Mouse (Mus musculus) adrenal gland, postnatal 25 days (tissue): ENCODE measurements around the gene Senp3. TPM values are rescaled to one million over a fixed set of nuclear protein-coding genes. Genes with fewer than 3 reads are reported as not detected.
"Not testable (repeated sequence)": the region's sequence is repeated elsewhere in the genome, so short reads cannot be mapped to it uniquely, and the experiment has no call there.

Experiments
- DNase-seq: peaks from one replicate; pipeline ENCODE4 v3.0.0; 2021; ENCODE audit warnings: mixed read lengths
- total RNA-seq: library from RNA; stranded (reverse); gene quantifications from 2 replicates; pipeline ENCODE4 v1.2.3, GENCODE M21; 2021

The Senp3 gene
- total RNA-seq, 1 experiment from 2014 or later: 91.6 TPM

DNA sequence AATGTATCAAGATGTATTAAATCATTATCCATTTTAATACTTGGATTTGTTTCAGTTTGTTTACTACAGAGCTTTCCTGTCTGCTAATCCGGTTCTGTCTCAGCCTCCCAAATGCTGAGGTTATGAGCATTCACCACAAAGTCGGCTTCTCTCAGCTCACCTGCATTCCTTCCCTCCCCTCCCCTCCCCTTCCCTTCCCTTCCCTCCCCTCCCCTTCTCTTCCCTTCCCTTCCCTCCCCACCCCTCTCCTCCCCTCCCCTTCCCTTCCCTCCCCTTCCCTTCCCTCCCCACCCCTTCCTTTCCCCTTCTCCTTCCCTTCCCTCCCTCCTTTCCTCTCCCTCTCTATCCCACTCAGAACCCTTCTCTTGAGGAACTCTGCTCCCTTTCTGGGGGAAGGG is 22.7 kb upstream of the Senp3 start:
- no peak for DNase-seq

DNA sequence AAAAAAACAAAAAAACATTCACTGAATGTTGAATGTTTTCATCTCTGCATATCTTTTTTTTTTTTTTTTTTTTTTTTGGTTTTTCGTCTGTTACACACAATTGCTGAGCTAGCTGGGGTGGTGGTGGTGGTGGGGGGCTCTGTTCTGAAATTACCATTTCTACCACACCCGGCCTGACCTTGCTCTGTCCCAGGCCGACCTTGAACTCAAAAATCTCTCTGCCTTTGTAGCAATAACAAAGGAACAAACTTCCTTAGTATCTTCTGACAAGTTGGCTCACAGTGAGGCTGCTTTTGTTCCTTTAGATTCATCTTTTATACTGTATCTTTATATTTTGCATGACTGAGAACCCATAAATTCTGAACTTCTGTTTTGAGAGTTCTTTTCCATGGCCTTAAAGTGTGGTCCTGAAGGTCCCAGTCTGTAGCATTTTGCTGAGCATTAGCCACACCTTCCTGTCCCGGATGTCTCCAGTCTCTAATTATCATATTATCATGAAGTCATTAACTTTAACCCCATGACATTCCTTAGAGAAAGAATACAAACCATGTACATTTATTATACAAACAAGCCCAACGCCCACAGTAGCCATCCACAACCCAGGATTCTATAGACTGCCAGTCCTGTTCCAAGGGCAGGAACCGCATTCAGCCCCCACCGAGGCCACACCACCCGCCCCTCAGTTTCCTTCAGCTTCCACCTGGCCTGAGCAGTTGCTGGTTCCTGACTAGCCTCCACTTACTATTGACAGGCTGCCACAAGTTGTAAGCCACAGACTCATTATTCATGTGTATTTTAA is 22.1 kb upstream of the Senp3 start:
- no peak for DNase-seq

DNA sequence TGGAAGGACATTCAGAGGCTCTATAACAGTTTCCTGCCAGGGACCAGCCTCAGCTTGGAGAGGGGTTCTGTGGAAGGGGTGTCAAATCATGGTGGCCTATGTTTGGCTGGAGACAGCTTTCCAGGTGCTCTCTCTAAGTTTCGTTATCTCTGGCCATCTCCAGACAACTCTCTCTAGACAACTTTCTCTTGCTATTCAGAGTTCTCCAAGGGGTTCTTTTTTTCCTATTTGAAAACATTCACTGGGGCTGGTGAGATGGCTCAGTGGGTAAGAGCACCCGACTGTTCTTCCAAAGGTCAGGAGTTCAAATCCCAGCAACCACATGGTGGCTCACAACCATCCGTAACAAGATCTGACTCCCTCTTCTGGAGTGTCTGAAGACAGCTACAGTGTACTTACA is 21.5 kb upstream of the Senp3 start:
- DNase-seq: not testable (repeated sequence)

DNA sequence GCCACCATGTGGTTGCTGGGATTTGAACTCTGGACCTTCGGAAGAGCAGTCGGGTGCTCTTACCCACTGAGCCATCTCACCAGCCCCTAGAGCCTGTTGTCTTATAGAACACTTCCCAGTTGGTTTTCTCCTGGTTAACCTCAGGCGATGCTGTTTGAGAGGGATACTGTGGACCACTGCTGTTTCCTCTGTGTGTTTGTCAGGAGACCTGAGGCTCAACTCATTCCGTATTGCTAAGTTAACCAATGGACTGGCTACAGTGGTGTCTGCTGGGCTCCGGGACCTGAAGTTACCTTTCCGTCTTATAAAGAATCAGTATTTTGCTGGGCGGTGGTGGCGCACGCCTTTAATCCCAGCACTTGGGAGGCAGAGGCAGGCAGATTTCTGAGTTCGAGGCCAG is 21.0 kb upstream of the Senp3 start:
- not testable (repeated sequence) for DNase-seq

DNA sequence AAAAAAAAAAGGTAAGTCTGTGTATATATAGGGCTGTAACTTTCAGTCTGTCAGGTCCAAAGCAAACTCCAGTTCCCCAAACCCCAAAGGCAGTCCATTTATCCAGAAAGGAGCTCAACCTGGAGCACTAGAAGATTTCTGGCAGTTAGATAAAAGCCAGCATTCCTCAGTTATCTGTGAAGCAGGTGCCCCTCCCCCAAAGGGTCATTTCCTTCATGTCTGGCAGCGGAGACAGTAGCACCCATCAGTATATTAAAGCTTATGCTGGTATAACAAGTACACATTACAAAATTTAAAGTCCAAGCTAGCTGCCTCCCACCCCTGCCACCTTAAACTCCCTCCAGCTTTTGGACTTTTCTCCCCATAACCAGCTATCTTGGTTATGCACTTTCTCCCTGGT is 17.7 kb upstream of the Senp3 start:
- DNase-seq: no peak

DNA sequence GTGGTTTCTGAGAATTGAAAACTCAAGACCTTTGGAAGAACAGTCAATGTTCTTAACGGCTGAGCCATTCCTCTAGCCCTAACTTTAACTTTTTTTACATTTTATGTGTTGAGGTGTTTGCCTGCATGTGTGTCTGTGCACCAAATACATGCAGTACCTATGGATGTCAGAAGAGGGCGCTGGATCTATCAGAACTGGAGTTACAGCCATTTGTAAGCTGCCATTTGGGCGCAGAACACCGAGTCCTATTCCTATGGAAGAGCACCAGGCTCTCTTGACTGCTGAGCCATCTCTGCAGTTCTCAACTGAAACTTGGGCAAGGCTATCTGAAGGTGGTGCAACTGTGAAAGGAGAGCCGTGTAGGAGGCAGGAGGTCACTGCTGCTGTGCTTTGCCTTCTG is 16.7 kb upstream of the Senp3 start:
- no peak for DNase-seq

DNA sequence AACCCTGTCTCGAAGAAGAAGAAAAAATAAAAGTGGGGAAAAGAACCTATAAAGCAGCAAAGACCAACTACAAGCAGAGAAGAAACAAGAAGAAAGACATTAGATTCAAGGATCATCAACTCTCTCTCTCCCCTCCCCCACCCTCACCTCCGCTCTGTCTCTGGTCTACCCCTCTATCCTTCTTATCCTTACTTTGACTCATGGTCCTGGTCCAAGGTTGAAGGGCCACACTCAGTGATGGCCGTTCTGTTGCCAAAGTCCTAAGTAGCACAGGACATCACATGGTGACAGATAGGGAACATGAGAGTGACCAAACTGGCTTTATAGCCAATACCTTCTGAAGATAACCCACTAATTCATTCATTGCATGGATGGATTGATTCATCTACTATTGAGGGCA is 15.5 kb upstream of the Senp3 start:
- no peak for DNase-seq

DNA sequence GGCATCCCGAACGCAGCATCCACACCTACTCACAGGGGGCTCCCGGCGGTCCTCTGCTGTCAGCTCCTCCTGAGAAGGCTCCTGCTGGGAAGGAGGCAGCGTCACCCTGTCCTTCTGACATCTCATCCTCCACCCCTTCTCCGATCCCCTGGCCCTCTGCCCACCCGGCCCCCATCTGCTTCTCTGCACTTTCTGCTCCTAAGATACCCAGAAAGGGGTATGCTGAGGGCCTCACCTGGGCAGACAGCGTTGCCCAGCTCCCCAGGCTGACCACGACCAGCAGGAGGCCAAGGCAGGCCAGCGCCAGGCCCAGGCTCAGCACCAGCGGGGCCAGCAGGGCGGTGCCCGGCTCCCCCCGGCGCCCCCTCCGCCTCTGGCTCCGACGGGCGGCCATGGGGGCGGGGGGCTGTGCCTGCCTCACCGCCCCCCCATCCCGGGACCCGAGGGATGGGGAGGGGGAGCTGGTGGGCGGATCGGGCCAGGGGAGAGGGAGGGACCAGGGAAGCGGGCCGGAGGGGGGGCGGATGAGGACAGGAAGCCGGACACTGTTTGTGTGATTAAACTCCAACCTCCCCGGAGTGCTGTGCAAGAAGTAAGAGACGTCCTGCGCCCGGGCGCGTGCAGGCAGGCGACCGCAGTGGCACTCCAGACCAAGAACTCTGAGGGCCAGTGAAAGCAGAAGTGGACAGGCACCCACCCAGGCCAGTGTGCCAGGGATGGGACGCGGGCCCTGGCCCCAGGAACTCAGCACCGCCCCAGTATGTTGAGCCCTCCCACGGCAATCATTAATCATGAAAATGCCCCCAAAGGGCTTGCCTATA is 13.7 kb upstream of the Senp3 start, which contains the start of the genes Tnfsf12 and Tnfsfm13:
Gene Tnfsf12, minus strand, starts transcription at position 489 of the 821 bp plus-strand sequence.
Gene Tnfsfm13, minus strand, starts transcription at position 738 of the 821 bp plus-strand sequence.
- peak; percentile 77 for DNase-seq

DNA sequence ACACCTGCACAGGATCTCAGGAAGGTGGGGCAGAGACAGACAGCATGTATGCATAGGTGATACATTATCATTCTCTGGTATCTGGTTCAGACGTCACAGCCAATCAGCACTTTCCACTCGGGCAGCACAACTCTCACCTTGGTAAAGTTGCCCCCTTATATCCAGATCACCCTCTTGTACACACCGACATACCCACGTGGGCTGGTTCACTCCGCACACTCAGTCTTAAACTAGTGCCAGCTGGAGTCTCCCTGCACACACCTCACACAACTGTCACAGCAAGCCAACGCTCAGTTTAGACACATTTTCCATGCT is 13.1 kb upstream of the Senp3 start:
- DNase-seq: no peak

DNA sequence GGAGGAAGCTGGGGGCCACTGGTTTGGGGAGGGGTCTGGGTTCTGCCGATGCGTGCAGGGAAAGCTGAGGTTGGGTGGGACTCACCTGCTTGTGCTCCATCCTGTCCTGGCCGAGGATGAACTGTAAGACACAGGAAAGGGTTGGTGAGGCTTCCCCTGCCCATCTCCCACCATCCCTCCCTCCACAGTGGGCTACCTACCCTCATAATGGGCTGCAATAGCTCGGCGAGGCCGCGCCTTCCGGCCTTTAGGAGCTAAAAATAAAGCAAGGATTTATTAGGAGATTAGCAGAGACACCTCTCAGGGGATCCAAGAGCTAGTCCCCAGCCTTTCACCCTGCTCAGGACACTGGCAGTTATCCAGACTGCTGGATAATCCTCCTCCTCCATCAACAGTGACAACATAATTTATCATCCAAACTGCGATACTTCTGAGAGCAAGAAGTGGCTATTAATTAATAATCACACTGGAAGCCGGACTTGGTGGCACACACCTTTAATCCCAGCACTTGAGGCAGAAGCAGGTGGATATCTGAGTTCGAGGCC is 11.6 kb upstream of the Senp3 start:
- DNase-seq: no peak

DNA sequence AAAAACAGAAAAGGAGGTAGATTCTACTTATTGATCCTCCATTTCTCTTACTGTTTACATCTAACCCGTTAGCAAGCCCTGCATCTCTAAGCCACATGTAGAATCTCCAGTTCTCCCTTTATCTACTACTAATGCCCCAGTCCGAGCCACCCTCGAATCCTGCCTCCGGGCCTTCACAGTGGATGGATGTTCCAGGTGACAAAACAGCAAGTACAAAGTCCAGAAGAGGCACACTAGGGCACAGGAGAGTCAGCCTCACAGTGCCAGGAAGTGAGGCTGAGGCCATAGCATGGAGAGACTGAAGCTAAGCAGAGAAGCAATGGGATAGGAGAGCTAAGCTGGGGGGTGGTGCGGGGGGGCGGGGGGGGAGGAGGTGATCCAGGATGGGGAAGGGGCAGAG is 11.0 kb upstream of the Senp3 start:
- DNase-seq: no peak

DNA sequence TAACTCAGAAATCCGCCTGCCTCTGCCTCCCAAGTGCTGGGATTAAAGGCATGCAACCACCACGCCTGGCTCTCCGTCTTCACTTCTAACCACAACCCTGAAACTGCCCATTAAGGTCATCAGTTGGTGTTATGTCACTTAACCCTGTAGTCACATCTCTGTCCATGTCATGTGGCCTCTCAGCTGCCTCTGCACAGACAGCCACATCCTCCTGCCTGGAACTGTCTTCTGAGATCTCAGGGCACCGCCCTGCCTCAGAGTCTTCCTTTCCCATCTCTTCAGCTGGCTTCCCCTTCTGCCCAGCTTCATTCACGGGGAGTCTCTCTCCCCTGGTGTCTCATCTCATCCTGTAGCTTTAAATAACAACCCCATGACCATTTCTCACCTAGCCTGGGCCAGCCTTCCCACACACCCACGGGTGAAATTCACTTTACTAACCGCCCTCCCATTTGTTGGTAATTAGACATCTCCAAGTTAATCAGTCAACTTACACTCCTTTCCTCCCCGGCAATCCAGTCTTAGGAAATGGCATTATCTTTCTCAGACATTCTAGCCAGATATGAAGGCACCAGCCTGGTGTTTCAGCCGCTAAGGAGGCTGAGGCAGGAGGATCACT is 10.4 kb upstream of the Senp3 start:
- no peak for DNase-seq

DNA sequence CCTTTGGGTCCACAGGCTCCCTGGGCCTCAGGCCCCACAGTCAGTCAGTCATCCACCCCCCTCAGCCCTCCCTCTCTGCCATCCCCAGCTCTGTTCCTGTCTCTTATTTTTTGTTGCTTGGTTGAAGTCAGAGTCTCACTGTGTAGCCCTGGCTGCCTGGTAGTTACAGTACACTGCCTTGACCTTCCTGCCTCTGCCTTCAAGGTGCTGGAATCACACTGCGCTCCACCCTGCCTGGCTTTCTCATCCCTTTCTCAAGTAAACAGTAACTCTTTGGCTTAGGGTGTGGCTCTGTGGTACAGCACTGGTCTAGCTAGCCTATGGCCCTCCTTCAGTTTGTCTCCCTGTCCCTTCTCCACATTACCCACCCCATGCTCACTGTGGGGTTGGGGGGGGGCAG is 8.0 kb upstream of the Senp3 start:
- no peak for DNase-seq

DNA sequence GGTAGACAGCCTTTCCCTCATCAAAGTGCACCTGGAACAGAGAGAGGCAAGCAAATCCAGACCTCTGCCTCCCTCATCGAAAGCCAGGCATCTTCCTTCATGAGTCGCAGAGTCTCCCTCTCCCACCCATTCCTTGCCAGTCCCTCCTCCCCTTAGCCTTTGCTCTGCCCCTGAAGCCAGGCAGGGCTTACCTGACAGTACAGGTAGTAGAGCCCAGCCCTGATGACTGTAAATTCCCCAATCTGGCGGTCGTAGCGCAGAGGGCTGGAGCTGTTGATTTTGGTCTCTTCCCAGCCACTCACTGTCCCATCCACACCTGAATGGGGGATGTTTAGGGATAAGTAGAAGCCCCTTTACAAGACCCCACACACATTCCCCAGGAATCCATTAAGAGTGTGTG is 5.2 kb upstream of the Senp3 start:
- DNase-seq: no peak

DNA sequence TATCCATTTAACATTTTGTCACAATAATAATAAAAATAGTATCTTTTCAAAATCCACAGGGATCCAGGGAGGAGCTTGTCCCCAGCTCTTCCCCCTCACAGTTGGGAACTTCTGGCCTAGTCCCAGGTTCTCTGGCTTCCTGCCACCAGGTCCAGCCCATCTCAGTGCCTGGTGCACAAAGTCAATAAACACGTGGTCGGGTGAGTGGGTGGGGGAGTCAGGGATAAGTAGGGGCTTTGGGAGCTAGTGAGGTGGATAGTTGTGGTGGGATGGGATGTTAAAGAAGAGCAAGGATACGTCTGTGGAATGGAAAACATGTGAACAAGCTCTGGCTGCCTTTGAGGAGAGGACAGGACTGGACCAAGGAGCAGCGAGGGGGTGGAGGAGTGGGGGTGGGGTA is 4.5 kb upstream of the Senp3 start:
- peak; percentile 71 for DNase-seq

DNA sequence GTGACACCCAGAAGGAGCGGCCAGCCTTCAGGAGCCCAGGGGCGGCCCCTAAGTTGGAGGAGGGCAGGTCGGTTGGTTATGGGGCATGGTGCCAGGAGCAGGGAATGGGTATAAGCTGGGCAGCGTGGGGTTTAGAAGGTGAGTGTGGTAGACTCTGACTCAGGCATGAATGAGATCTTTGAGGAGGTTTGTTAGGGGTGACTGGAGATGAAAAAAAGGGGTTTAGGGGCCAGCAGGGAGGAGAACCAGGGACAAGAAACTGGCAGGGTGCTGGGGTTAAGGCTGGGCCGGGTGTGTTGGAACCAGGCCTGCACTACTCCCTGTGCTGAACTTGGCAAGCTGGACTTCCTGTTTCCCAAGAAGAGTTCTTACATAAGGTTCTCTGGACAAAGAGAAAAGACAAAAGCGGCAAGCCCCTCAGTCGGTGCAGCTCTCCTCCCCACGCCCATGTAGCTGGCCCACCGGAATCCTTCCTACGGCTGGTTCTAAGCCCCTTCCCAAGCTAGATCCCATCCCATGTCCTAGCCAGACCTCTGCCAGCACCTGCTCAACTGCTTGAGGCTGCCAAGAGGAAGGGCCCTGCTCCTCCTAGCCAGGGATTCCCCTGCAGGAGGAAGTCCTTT is 3.8 kb upstream of the Senp3 start, which contains the start of gene Tnfsf13:
Gene Tnfsf13, minus strand, starts transcription at position 259 of the 623 bp plus-strand sequence.
- DNase-seq: peak; percentile 55

DNA sequence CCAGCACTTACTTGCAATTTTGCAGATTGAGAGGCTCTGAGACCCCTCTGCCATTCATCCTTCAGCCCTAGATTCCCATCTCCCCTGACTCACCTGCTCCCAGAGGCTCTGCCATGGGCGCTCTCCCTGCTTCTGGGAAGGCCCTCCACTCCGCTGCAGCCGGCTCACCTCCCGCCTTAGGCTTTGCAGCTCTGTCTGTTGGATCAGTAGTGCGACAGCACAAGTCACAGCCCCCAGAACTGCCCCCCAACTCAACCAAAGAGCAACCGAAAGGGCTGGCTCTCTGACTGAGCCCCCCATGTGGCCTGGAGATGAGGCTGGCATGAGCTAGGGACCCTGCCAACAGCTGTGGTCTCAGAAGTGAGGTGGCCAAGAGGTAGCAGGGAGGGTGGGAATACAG is 3.1 kb upstream of the Senp3 start:
- no peak for DNase-seq

DNA sequence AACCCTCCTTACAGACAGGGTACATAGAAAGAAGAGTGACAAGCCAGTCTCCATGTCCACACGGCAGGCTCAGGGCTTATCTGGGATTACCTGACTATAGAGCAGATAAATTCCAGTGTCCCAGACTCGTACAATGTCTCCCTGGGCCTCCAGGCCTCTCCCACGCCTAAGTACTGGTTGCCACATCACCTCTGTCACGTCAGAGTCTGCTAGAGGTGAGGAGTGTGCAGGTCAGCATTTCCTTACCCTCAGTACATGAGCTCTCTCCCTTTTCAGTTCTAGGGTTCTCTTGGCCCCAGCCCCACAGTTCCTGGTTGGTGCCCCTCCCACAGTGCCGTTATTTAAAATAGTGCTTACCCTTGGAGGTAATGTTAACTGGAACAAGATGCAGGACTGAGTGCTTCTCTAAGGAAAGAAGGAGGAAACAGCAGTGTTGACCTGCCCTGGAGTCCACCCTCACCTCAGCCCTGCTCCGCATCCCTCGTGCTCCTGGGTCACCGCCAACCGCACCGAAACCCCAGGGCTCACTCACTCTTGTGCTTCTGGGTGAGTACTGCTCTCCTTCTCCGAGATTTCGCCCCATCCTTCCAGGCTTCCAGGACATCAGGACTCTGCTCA is 2.4 kb upstream of the Senp3 start:
- DNase-seq: no peak

DNA sequence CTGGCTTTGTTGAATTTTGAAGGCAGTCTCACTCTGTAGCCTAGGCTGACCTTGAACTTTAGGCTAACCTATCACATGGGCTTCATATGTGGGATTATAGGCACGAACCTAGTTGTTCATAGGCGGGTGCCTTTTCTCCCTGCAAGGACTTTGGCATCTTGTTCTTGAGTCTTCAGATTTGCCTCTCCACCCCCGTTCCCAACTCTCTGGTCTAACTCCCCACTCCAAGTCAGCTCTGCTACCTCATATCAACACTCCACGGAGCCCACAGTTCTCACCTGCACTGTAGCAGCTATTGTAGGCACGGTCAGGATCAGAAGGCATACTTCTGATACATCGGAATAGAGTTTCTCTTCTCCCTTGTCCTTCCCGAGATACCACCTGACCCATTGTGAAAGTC is 1.7 kb upstream of the Senp3 start:
- DNase-seq: no peak

DNA sequence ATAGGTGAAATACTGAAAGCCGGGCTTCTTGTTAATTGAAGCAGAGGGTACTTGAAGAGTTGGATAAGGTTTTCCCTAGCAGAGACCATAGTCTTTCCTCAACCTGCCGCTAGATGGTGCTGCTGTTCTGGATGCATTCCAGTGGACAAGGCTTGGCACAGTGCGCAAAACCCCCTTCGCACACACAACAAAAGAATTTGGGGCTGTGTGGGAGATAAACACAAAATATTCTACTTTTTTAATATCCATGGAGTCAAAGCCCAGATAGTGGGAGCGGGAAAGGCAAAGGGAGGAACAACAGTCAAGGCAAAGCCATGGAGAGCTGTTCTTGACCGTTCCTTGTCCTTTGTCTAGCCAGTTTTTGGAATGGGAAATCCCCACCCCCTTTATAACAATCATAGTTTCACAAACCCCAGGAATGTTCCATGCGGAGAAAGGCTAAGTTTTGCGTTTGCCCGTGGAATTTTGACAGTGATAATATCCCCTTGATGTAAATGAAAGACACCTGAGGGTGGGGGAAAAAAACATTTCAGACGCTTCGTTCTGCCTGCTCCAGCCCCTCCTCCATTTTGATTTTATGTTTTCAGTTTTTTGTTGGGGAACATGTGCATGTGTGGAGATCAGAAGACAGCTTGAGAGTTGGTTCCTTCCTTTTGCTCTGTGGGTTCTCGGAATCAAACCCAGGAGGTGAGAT is 1.1 kb upstream of the Senp3 start:
- peak; percentile 84 for DNase-seq

DNA sequence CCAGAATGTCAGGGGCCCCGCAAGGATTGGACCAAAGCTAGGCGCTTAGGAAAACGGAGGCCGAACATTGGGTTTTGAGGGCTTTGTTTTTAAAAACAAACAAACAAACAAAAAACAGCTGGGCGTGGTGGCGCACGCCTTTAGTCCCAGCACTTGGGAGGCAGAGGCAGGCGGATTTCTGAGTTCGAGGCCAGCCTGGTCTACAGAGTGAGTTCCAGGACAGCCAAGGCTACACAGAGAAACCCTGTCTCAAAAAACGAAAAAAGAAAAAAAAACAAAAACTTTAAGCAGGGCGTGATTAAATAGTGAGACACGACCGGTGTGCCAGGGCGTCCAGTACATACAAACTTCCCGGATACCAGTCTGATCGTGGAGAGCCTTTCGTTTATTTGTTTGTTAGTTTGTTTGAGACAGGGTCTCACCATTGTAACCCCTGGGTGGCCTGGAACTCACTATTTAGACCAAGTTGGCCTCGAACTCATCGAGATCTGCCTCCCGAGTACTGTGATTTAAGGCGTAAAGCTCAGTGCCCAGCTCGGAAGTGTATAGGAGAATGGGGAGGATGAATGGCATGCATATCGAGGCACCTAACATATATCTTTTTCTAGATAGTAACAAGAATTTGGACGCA is 440 bp upstream of the Senp3 start:
- no peak for DNase-seq
